Mouse (Mus musculus) heart, postnatal 0 days (tissue): ENCODE measurements around the gene Tmem126b.

ENCODE experiments used
- CTCF ChIP-seq: IDR thresholded peaks from 2 replicates; pipeline ENCODE4 v1.5.1; 2016; ENCODE audit warnings: antibody characterized with exemption, control low read depth, low read depth
- EP300 ChIP-seq: IDR thresholded peaks from 2 replicates; pipeline ENCODE4 v1.6.1; 2016; ENCODE audit warnings: antibody characterized with exemption, low read depth

DNA sequence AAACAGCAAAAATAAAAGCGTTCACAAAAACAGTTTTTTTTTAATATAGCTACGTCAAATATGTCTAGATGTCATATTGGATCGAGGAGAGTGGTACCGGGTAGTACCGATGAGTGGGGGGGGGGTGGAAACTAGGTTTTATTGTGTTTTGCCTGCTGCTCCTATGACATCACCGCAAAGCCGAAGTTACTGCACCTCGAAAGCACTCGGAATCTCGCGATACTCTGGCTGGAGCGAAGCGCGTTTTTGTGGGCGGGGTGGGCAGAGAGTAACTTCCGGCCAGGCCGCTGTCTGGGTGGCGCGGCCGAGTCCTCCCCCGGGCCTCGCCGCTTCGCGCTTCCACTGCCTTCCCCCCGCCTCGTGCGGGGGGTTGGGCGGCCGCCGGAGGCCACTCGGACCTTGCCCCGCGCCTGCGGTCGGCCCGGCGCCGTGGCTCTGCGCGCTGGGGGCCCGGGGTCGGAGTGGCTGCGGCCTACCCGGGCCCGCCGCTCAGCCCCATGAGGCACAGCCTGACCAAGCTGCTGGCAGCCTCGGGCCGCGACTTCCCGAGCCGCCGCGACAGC lies 33.2 kb downstream of the Tmem126b start, which contains the start of gene Crebzf:
- no peak for TF ChIP-seq CTCF
- peak; percentile 96 for TF ChIP-seq EP300
